Mouse (Mus musculus) cerebellum, postnatal 4 days (tissue): ENCODE results near the gene Rpl28.
A peak's percentile ranks its signal among the peaks of the same experiment; 100 is the strongest.
"Not testable (repeated sequence)": the region's sequence is repeated elsewhere in the genome, so short reads cannot be mapped to it uniquely, and the experiment has no call there.

Experiments used
- DNase-seq, 2 experiments: peaks; one replicate each; pipeline ENCODE4 v3.0.0; 2022; ENCODE audit warnings: low spot score in 2 of 2, mixed read lengths in 1 of 2

The Rpl28 gene

GRCm38 (mm10) chr7:4783667-4784268 lies 8.9 kb upstream of the Rpl28 start:
- DNase-seq: no peak

GRCm38 (mm10) chr7:4788499-4789435 lies 3.9 kb upstream of the Rpl28 start:
- DNase-seq: peak; percentile 34 to 68

- no peak for DNase-seq
Measured at GRCm38 (mm10) chr7:4789436-4789935, 3.2 kb upstream of the Rpl28 start, which contains the start of gene Tmem238. TSS of gene Tmem238 (minus strand) at chr7:4789656.

DNA sequence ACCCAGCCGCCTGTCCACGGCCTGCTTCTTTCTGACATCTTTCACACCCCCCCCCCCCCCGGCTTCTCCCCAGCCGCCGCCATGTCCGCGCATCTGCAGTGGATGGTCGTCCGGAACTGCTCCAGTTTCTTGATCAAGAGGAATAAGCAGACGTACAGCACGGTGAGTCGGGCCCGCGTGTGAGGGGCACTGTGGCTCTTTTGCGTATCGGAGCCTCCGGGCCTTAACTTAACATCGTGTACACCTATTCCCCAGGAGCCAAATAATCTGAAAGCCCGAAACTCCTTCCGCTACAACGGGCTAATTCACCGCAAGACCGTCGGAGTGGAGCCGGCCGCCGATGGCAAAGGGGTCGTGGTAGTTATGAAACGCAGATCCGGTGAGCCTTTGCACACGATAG lies 574 bp downstream of the Rpl28 start:
- DNase-seq: not testable (repeated sequence)

GRCm38 (mm10) chr7:4793674-4794073 lies 1.0 kb downstream of the Rpl28 start:
- no peak for DNase-seq

GRCm38 (mm10) chr7:4794631-4795168 lies 2.0 kb downstream of the Rpl28 start:
- DNase-seq: no peak

DNA sequence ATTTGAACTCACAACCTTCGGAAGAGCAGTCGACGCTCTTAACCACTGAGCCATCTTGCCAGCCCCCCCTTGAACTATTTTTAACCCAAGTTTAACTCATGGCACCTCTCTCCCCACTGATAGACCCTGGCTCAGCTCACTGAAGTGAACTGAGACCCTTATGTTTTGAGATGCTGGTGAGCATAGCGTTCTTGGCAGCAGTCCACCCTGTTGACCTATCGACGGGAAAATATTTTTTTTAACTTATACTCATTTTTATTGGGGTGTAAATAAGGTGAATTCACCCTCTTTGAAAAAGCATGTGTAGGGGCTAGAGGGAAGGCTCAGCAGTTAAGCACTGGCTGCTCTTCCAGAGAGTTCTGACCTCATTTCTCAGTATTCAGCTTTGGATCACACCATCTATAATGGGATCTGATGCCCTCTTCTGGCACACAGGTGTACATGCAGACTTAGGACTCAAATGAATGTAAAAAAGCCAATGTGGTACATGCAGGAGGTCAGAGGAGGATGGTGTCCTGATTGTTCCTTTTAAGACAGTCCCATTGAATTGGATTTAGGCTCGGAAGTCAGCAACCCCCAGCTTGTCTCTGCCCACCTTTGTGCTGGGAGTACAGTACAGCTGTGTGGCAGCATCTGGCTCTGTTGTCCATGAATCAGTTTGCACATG lies 3.2 kb downstream of the Rpl28 start:
- DNase-seq: no peak

DNA sequence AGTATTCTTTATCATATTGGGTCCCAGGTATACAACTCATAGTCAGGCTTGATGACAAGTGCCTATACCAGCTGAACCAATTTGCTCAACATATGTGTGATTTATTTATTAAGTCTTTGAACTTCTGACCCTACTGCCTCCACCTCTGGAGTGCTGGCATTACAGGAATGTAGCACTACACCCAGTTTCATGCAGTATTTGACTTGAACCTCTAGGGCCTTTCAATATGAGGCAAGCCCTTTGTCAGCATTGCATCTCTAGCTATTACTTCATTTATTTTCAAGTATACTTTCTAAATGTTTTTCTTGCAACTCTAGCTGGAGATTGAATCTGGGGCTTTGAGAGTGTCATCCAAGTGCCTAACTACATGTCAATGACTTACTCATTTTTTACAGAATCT lies 9.6 kb downstream of the Rpl28 start:
- no peak for DNase-seq

GRCm38 (mm10) chr7:4806716-4807115 lies 14.0 kb downstream of the Rpl28 start:
- no peak for DNase-seq

DNA sequence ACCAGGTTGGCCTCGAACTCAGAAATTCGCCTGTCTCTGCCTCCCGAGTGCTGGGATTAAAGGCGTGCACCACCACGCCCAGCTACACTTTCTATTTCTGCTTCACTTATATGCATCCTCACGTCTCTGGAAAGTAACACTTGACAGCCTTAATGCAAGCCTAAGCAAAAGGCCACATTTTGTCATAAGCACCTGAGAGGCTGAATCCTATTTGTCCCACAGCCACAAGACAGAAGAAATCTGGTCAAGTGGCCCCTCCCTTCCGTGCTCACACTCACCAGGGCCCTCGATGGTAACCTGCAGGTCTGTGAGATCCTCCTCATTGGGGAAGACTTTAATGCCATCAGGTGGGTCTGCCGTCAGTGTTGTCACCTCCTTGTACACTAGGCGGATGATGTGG lies 18.5 kb downstream of the Rpl28 start:
- DNase-seq: not testable (repeated sequence)

- peak in 1 of 2 experiments; percentile 31 for DNase-seq
Measured at GRCm38 (mm10) chr7:4811842-4812302, 19.2 kb downstream of the Rpl28 start.

DNA sequence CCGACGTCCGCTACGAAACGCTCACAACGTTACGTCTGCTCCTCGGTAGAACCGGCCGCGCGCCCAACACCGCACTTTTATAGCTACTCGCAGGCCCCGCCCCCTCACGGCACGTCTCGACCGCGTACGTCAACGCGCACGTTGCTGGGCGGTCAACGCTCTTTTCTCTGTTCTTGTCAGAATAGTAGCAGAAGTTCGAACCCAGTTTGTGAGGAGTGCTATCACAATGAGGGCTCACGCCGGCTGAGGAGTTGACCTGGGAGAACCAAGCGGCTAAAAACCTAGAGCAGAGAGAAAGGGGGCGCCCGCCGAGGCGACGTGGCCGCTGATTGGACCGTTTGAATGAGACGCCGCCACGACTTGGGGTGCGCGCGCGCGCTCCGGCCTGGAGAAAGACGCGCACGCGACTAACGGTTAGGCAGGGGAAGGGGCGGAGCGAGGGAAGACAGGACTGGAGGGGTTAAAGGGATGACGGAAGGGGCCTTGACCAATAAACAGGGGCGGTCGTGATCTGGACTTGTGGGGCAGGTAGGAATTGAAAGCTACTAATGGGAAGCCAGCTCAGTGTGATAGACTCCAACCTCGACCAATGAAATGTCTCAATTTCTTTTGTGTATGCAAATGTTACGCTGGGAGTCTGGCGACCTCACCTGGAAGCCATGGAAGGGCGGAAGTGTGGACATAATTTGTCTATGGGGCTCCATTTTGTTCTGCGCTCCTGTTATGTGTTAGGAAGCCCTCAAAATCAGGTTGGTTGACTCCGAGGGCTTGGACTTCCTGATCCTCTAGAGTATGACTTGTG lies 19.8 kb downstream of the Rpl28 start, which contains the start of gene Ube2s:
Gene Ube2s, minus strand, starts transcription at position 288 of the 802 bp plus-strand sequence.
- peak; percentile 93 to 99 for DNase-seq

DNA sequence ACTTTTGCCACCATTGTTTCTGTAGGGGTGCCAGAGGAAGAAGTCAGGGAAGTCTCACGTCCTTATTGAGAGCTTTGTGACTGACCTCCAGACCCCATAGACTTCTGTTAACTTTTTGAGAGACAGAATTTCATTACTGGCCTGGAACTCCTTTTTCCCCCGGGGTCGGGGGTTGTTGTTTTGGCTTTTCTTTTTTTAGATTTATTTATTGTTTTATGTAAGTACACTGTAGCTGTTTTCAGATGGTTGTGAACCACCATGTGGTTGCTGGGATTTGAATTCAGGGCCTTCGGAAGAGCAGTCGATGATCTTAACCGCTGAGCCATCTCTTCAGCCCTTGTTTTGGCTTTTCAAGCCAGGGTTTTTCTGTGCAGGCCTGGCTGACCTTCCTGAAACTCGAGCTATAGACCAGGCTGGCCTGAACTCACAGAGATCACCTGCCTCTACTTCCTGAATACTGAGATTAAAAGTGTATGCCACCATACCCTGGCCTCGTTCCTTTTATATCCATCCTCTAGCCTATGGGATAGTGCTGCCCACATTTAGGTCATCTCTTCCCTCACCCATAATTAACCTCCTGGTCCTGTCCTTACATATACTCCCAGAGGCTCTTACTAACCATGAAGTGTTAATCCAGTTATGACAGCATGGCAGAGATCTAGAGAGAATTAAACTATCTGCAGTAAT lies 20.6 kb downstream of the Rpl28 start:
- DNase-seq: no peak

DNA sequence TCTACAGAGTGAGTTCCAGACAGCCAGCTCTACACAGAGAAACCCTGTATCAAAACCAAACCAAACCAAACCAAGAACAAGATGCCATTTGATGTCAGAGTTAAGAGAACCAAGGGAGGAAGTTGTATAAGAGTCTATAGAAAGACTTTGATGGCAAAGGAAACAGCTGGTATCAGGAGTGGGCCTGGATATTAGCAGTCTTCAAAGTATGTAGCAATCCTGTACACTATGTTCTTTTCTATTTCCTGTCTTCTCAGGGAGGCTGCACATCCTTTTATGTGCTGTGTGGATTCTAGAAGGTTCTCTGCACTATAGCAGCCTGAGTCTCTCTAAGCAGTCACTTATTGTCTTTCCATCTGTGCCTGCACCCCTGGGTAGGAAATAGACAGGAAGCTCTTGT lies 23.9 kb downstream of the Rpl28 start:
- DNase-seq: no peak

DNA sequence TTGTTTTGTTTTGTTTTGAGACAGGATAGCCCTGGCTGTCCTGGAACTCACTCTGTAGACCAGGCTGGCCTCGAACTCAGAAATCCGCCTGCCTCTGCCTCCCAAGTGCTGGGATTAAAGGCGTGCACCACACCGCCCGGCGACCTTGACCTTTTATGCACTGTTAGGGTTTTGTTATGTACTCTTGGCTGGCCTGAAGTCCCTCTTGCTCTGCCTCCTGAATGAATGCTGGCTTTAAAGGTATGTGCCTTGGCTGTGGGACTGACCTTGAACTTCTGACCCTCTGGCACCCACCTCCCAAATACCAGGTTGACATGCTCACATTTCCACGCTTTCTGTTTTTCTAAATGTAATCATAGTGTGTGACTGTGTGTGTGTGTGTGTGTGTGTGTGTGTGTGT lies 28.3 kb downstream of the Rpl28 start:
- not testable (repeated sequence) for DNase-seq

DNA sequence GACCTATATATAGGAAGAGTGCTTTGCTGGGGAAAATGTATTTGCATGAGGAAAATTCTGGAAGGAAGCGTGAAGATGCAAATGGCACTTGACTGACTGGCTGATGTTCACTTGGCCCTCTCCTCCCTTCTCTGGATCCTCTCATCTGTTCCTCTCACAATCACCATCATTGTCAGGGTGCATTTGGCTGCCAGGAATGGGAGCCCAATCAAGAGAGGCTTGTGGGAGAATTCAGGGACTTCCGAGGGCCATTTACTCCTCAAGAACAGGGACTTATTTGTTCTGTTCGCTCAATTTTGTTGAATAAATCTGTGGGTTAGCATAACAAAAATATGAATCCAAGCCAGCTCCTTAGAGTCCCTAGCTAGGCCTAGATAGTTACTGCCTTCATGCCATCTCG lies 29.0 kb downstream of the Rpl28 start:
- DNase-seq: no peak

- no peak for DNase-seq
Measured at GRCm38 (mm10) chr7:4822162-4822907, 29.7 kb downstream of the Rpl28 start.

GRCm38 (mm10) chr7:4825365-4825764 lies 32.7 kb downstream of the Rpl28 start:
- DNase-seq: no peak

GRCm38 (mm10) chr7:4830476-4830875 lies 37.8 kb downstream of the Rpl28 start:
- DNase-seq: no peak
